25 mouse cellular contexts compared by ENCODE assay signal in the genomic region with DNA sequence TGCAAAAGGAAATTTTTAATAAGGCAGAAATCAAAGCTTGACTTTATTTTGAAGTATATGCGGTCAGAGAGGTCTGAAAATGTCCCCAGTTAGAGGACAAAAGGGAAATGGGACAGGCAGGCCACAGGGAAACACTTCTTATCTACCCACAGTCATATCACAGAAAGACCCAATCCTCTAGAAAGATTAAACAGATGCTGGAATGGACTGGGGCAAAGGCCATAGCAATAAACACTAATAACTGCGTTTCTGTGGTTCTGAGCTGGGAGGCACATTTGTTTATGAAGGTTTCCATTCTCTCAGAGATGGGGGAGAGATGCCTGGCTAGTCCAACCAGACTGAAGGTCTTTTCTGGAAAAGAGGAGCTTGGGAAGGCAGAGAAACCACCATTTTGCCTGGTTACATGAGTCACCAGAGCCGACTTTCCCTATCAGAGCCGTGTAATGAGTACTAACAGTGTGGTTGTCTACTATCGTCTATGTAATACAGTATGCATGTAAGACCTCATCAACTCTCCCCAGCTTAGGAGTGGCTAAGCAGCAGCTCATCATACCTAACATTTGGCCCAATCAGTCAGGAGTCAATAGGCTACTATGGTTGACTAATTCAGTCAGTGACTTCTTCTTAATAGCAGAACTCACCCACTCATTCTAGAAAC.
"Had no signal": no experiment of that assay in that cellular context is flagged by ENCODE, and none has a peak within 500 bp of the region (broad histone marks: within the 10 kb centered on the region; RNA-seq: fewer than 3 reads in every experiment).

No protein-coding gene starts in this region.

- ATAC-seq: hindbrain, embryonic 16.5 days; inflammation-experienced regulatory T-cells, adult 6 months had no signal

- H3K27me3 ChIP-seq: heart, embryonic 13.5 days; heart, embryonic 15.5 days; hindbrain, embryonic 13.5 days had no signal

- DNase-seq: gastrocnemius, adult 2 months; gastrocnemius, postnatal 10 days; gastrocnemius, postnatal 25 days; heart, adult 18-20 months; heart, postnatal 14 days; heart, postnatal 36 days; kidney, adult 18-20 months; kidney, adult 8-10 months; kidney, postnatal 10 days; kidney, postnatal 25 days; kidney, postnatal 4 days; liver; liver, embryonic 13.5 days had no signal

- H3K36me3 ChIP-seq: heart, embryonic 10.5 days; heart, embryonic 13.5 days; heart, embryonic 15.5 days; hindbrain, embryonic 13.5 days; limb, embryonic 10.5 days; limb, embryonic 12.5 days; liver, embryonic 13.5 days; liver, embryonic 15.5 days had no signal

- H3K4me1 ChIP-seq: heart, embryonic 10.5 days; heart, embryonic 13.5 days; heart, embryonic 15.5 days; hindbrain, embryonic 13.5 days; liver, embryonic 13.5 days; liver, embryonic 15.5 days had no signal

- H3K9ac ChIP-seq: heart, embryonic 13.5 days; heart, embryonic 15.5 days; hindbrain, embryonic 13.5 days; limb, embryonic 12.5 days; liver, embryonic 13.5 days; liver, embryonic 15.5 days had no signal

- H3K9me3 ChIP-seq: heart, embryonic 10.5 days; heart, embryonic 13.5 days; heart, embryonic 15.5 days; hindbrain, embryonic 13.5 days; limb, embryonic 10.5 days; limb, embryonic 12.5 days; liver, embryonic 13.5 days; liver, embryonic 15.5 days had no signal

- H3K27ac ChIP-seq: gastrocnemius, adult 2 months; heart, embryonic 10.5 days; heart, embryonic 13.5 days; heart, embryonic 15.5 days; hindbrain, embryonic 13.5 days; layer of hippocampus, adult 2 months; left cerebral cortex, adult 2 months; limb, embryonic 10.5 days; limb, embryonic 12.5 days; liver, embryonic 13.5 days; liver, embryonic 15.5 days had no signal

- H3K4me3 ChIP-seq: gastrocnemius, adult 2 months; heart, embryonic 10.5 days; heart, embryonic 13.5 days; heart, embryonic 15.5 days; hindbrain, embryonic 13.5 days; layer of hippocampus, adult 2 months; left cerebral cortex, adult 2 months; limb, embryonic 10.5 days; limb, embryonic 12.5 days; liver, embryonic 13.5 days; liver, embryonic 15.5 days had no signal

- H3K4me2 ChIP-seq: heart, embryonic 13.5 days; heart, embryonic 15.5 days; hindbrain, embryonic 13.5 days; limb, embryonic 12.5 days; liver, embryonic 11.5 days; liver, embryonic 13.5 days; liver, embryonic 15.5 days had no signal
